Mouse (Mus musculus) left cerebral cortex, postnatal 4 days (tissue): Measurements from ENCODE around the gene Nid1. TPM values are rescaled to one million over a fixed set of nuclear protein-coding genes. Genes with fewer than 3 reads are reported as not detected.
"Not testable (repeated sequence)": the region's sequence is repeated elsewhere in the genome, so short reads cannot be mapped to it uniquely, and the experiment has no call there.

Source experiments
- DNase-seq: peaks from one replicate; pipeline ENCODE4 v3.0.0-alpha.2; 2022
- intact Hi-C: fragments of 180-260 bp; cut with DNase I; formaldehyde crosslinking; loops from one replicate; pipeline ENCODE4 v1.15.1; 2025
- total RNA-seq, 2 experiments: library from RNA; stranded (reverse); gene quantifications; 2 replicates each; pipeline ENCODE4 v1.2.3; 2021

Nid1 gene
- 10 to 100 TPM; 32.5 to 32.7 TPM for total RNA-seq

- peak; percentile 1 for DNase-seq
- intact Hi-C loops, result not testable (repeated sequence)
These were observed at the start of gene Nid1 for GRCm38 (mm10) chr13:13437460-13438015. Gene Nid1 (plus strand): TSS chr13:13437551.

- intact Hi-C loops, result not testable (repeated sequence)
- peak; percentile 26 for DNase-seq
These were observed 43.9 kb upstream of the Nid1 start, which contains the start of gene Gpr137b for GRCm38 (mm10) chr13:13393228-13394095. Gene Gpr137b (minus strand): TSS chr13:13394014.

GRCm38 (mm10) chr13:13394096-13394395 is 43.3 kb upstream of the Nid1 start:
- intact Hi-C loops, result not testable (repeated sequence)
- DNase-seq, result peak; percentile 28

GRCm38 (mm10) chr13:13400851-13401250 is 36.5 kb upstream of the Nid1 start:
- intact Hi-C loops, DNase-seq: not testable (repeated sequence)

GRCm38 (mm10) chr13:13402818-13403217 is 34.5 kb upstream of the Nid1 start:
- DNase-seq, intact Hi-C loops: not testable (repeated sequence)

- intact Hi-C loops, result not testable (repeated sequence)
These were observed 34.0 kb upstream of the Nid1 start for GRCm38 (mm10) chr13:13403366-13403765.

GRCm38 (mm10) chr13:13403839-13404238 is 33.5 kb upstream of the Nid1 start:
- intact Hi-C loops, DNase-seq: not testable (repeated sequence)

More at GRCm38 (mm10) chr13:13403366-13403765, 34.0 kb upstream of the Nid1 start:
- DNase-seq, result not testable (repeated sequence)

- DNase-seq, intact Hi-C loops: not testable (repeated sequence)
These were observed 32.7 kb upstream of the Nid1 start for GRCm38 (mm10) chr13:13404517-13405155.

GRCm38 (mm10) chr13:13405511-13405910 is 31.8 kb upstream of the Nid1 start:
- DNase-seq, intact Hi-C loops: not testable (repeated sequence)

- intact Hi-C loops, result no loop called here
- DNase-seq, result no peak
These were observed 23.1 kb upstream of the Nid1 start for GRCm38 (mm10) chr13:13414206-13414605.

GRCm38 (mm10) chr13:13415120-13416006 is 22.0 kb upstream of the Nid1 start:
- intact Hi-C loops, result loop anchor here (5.0 kb wide), 1 partner anchor 943 kb away; no protein-coding TSS in a partner anchor
- peak; percentile 31 for DNase-seq

- intact Hi-C loops, result loop anchor here (5.0 kb wide), 1 partner anchor 944 kb away; no protein-coding TSS in a partner anchor
- DNase-seq, result not testable (repeated sequence)
These were observed 21.4 kb upstream of the Nid1 start for GRCm38 (mm10) chr13:13416007-13416337.

- intact Hi-C loops, result loop anchor here (5.0 kb wide), 1 partner anchor 947 kb away; no protein-coding TSS in a partner anchor
- not testable (repeated sequence) for DNase-seq
These were observed 18.5 kb upstream of the Nid1 start for GRCm38 (mm10) chr13:13418859-13419258.

GRCm38 (mm10) chr13:13423301-13423700 is 14.1 kb upstream of the Nid1 start:
- DNase-seq, intact Hi-C loops: not testable (repeated sequence)

- intact Hi-C loops, DNase-seq: not testable (repeated sequence)
These were observed 1.2 kb upstream of the Nid1 start for GRCm38 (mm10) chr13:13436161-13436560.

GRCm38 (mm10) chr13:13438112-13438953 is 982 bp downstream of the Nid1 start:
- DNase-seq, intact Hi-C loops: not testable (repeated sequence)

- intact Hi-C loops, result loop anchor here (10.0 kb wide), 1 partner anchor 731 kb away; no protein-coding TSS in a partner anchor
- not testable (repeated sequence) for DNase-seq
These were observed 8.2 kb downstream of the Nid1 start for GRCm38 (mm10) chr13:13445601-13446000.

GRCm38 (mm10) chr13:13446711-13447443 is 9.5 kb downstream of the Nid1 start:
- not testable (repeated sequence) for DNase-seq
- intact Hi-C loops, result loop anchor here (10.0 kb wide), 1 partner anchor 732 kb away; no protein-coding TSS in a partner anchor
